Mouse (Mus musculus): ENCODE data around the gene Usp6nl.
A peak's percentile ranks its signal among the peaks of the same experiment; 100 is the strongest.

The Usp6nl gene

DNA sequence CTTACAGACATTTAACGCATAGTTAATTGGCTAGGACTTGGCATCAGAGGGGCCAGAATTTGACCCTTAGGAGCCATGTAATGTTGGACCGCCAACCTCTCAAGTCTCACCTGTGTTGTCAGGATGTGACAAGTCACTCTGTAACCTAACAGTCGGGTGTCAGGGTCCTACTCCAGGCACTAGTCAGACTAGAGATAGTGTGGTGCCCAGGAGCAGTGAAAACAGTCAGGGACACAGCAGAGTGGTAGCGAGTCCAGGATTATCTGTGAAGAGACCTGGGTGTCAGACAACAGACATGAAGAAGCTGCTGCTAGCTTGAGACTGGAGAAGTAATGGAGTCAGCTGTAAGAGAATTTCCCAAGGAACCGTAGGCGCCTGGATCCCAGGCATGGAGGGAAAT lies 45.0 kb downstream of the Usp6nl start:
- no peak for DNase-seq (ENCODE audit: low read depth, low spot score)

DNA sequence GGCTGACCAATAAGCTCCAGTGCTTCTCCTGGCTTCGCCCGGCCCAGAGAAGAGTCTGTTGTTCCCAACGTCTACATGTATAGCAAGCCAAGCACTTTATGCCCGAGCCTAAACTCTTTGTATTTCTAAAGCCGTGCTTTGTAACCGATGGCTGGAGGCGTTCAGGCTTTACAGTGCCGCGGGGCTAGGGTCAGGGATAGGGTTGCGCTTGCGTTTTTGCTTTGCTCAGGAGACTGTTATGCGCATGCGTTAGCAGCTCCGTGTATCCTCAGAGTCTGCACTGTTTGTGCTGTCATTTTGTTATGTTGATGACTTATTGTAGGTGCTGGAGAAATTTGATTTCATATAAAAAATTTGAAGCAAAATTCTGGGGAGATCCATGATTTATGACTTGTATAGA lies 51.7 kb downstream of the Usp6nl start:
- DNase-seq (ENCODE audit: low read depth, low spot score), result no peak

DNA sequence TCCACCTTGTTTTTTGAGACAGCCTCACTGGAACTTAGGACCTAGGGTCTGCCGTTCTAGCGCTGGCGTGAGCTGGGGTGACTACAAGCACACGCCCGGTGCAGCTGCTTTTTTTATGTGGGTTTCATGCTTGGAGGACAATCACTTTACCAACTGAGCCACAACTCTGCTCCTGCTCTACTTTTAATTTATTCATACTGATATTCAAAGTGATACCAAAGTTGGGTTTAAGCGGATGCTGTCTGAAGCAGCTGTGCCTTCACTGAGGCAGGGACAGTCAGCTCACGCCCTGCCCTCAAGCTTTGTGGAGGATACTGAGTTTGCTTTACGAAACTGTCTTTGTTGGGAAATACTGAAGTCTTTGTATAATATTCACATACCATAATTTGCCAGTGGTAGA lies 53.6 kb downstream of the Usp6nl start:
- no peak for DNase-seq (ENCODE audit: low read depth, low spot score)

DNA sequence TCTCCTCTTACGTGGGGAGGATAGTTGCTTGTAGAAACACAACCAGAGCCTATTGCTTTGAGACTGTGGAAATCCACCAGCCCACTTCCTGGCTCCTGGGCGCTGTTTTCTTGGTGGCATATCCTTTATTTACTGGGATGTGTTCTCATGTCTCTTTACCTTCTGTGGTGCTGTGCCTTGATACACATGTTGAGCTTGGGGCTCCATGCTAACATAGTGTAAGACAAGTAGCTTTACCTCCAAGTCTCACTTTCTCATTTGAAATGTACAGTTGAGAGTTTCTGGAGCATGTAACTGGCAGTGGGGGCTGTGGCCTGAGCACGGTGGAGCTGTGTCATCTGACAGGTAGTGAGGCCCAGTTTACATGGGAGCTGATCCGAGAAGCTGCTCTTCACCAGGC lies 54.5 kb downstream of the Usp6nl start:
- no peak for DNase-seq (ENCODE audit: low read depth, low spot score)

DNA sequence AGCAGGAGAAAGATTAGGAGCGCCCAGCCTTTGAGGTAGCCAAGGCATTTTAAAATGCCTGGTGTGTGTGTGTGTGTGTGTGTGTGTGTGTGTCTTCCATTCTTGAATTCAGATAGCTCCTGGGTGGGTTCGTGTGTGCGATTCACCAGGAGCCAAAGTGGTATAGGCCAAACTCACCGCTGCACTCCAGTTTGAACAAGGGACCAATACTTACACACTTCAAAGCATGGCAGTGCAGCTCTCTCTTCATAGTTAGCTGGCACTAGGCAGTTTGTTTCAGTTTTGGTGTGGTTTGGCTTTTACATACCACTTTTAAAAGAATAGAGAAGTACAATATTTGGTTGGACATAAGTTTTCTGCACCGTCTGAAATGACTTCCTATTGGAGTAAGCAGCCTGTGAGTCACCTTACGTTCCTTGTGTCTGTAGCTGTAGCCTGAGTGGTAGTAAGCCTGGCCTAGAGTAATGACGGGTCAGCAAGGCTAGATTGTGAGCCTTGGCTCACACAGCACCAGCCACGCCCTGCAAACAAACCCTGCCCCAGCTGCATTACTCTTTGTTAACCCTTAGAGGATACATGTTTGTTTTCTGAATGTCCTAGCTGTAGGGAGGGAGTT lies 56.2 kb downstream of the Usp6nl start:
- DNase-seq (ENCODE audit: low read depth, low spot score), result no peak

DNA sequence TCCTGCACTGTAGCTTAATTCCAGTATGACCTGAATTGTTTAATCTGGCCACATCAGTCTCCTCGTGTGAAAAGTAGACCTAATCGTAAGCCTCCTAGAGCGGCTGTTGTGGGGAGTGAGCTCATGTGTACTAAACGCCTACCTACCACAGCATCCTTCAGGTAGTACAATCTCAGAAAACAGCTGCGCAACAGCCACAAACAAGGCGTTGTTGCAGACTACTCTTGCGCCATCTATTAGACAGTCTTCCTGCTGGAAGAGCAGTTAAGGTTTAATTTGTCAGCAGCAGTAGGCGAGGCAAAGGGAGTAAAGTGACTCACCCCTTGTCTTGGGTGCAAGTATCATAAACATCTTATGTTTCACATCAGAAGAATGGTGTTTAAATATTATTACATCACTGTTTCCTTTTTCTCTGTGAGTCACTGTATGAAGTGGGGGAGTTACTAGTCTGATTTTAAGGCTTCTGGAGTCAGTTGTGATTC lies 57.3 kb downstream of the Usp6nl start:
- DNase-seq (ENCODE audit: low read depth, low spot score), result no peak

DNA sequence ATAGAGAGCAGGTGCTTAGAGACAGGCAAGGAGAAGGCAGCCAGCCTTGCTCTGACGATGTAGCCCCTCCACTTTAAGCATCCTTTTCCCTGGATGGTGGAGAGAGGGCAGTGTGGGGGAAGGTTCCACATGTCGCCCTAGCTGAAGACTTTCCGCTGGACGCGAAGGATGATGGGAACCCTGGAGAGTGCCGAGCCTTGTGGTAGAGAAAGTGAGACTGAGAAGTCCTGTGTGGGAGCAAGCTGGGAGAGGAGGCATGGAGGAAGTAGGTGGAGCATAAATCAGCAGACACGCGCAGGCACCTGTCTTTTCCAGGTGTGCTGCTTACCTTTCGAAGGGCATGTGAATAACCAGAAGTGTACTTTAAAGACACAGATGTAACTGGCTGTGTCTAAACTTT lies 57.9 kb downstream of the Usp6nl start:
- DNase-seq (ENCODE audit: low read depth, low spot score), result no peak

DNA sequence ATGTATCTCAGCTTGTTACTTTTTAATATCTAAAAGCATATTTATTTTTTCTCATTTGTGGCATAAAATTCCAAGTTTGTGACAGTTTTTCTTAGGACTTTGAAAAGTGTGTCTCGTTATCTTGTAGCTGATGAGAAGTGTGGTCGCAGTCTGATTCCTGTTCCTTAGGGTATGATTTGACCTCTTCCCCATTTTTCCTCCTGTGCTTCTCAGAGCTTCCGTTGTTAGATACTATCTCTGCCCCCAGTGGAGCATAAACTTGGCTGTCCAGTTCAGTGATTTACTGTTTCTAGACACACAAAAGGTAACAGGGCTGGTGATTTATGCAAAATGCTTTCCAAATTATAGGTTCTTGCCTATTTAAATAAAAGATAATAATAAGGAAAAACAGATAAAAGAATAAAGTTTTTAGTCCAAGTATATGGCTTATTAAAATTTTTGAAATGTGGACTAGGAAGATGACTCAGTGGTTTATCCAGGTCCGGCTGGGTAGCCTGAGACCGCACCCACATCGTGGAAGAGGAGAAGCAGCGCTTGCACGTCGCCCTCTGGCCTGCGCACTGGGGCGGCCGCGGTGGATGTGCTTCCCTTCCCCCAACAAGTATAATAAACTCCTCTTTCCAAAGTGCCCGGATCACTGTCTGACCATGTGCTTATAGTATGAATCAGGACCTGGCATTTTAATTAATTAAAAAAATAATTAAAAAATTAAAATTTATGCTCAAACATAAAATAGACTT lies 62.1 kb downstream of the Usp6nl start:
- DNase-seq (ENCODE audit: low read depth, low spot score), result no peak

DNA sequence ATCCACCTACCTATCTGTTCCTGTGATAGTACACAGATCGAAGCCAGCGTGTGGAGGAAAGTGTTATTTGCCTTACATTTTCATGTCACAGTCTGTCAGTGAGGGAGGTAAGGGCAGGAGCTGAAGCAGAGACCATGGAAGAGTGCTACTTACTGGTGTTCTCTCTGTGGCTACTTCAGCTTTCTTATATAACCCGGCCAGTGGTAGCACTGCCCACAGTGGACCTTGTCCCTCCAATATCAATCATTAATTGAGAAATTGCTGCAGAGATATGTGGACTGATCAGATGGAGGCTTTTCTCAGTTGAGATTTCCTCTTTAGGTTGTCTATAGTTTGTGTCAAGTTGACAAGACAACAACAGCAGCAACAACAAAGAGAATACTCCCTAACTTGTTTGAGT lies 66.7 kb downstream of the Usp6nl start:
- no peak for DNase-seq (ENCODE audit: low read depth, low spot score)

DNA sequence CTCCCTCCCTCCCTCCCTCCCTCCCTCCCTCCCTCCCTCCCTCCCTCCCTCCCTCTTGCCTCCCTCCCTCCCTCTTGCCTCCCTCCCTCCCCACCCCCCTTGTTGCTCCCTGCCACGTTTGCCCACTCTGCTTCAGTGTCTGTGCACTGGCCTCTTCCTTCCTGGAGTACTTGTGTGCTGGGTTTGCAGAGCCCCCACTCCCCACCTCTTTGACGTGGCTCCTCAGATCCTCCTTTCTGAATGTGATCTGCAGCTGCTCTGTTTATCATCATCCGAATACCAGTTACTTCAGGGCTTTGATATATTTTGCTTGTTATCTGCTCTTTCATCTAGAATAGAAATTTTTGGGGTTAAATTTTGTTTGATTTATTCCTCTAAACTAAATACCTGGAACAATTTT lies 68.8 kb downstream of the Usp6nl start:
- DNase-seq (ENCODE audit: low read depth, low spot score), result no peak

DNA sequence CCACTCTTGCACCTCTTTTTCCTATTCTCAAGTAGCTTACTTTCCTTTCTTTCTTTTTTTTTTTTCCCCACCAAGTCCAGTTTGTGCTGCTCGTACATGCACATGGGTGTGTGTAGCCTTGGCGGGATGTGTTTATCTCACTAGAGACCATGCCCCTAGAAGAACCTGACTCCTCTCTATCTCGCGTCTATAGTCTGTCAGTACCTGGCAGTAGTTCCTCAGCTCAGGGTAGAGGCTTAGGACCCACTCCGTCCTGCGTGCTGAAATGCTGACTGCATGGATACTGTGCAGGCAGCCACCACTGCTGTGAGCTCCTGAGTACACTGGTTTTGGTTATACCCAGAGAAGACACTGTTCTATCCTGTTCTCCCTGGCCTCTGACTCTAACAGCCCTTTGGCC lies 69.5 kb downstream of the Usp6nl start:
- no peak for DNase-seq (ENCODE audit: low read depth, low spot score)

DNA sequence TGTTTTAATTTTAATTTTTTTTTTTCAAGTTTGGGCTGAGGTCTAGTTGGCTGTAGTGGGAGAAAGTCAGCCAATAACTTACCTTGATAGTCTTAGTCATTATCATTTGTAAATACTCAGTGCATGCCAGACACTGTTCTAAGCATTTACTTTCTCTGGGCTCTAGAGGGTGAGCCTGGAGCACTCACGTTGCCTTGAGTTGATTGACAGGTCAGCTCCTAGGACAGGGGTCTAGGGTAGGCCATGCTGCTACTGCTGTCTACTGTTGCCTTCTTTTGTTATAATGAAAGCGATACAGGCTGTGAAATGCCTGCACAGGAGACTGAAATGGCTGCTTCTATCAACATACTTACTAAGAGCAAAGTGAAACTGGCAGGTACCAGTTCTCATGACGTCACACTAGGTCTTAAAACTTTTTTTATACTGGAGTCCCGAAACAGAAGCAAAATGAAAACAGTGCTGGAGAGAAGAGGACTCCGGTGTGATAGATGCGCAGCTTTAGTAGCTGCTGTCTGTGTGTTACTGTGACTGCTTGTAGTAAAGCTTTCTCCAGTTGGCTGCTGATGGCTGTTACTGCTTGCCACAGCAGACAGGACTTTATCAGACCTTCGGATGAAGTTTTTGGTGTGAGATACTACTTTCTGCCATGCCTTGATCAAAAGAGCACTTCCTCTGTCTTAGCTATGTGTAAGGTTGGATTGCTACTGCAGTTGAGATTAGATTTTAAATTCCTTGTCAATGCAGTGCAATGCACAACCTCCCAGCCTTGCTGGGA lies 73.6 kb downstream of the Usp6nl start:
- no peak for DNase-seq (ENCODE audit: low read depth, low spot score)

DNA sequence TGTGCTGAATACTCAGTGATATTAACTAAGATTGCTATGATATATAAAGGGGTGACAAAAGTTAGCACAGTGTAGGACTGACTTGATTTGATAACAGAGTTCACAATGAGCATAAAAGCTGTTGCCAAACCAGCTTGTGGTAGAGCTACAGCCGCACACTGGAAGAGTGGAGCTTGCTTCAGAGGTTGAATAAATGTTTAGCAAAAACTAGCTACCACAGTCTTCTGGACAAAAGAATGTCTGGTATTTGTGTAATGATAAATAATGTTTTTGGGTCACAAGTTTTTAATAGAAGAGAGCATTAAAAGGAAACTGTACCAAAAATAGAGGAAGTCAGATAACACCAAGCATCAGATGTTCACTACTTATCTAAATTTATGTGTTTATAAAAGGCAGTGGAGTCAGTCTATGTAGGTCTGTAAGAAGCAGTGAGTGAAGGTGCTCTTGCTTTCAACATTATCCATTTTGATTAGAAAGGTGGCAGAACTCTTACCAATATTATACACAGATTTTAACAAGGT lies 74.2 kb downstream of the Usp6nl start:
- no peak for DNase-seq (ENCODE audit: low read depth, low spot score)

DNA sequence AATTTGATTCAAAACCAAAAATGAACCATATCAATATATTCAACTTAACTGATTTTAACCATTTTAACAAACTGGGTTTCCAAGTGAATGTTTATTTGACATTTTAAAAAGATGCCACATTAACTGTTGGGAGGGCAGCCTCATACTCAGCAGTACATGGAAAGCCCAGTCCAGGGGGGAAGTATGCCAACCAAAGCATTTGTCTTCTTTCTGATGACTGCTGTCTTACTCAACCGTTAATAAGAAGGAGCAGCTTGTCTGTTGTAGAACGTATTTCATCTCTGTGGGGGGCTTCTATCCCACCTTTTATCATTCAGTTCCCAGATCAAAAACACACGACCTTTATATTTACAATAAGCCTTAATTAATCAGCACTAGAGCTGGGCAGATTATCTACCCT lies 74.7 kb downstream of the Usp6nl start:
- DNase-seq (ENCODE audit: low read depth, low spot score), result no peak

DNA sequence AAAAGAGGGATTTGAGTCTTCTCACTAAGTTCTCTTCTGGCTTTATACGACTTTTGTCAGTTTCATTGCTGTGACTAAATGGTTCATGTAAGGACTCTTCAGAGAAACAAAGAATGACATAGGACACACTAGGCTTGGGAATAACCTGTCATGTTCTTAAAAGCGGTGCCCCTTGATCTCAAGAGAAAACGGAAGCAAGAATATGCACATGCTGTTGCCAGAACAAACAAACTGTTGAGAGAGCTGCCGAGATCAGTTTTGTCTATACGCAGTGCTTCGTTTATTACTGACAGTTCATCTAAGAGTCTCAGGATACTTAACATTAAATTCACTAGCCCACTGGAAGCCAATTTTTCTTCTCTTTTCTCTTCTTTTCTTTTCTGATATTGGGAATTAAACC lies 76.4 kb downstream of the Usp6nl start:
- no peak for DNase-seq (ENCODE audit: low read depth, low spot score)

DNA sequence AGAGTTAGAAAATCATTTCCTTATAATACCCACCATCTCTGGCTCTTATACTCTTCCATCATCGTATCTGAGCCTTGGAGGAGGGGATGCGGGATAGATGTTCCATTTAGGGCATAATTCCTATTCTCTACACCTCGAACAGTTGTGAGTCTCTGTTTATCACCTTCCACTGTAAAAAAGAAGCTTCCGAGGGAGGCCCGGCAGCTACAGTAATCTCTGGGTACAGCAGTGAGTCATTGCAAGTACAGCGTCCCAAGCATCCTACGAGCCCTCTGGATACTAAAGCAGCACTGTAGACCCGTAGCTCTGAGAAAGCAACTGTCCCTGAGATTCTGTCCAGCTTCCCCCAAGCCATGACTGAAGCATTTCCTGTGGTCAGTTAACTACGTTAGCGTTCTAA lies 78.6 kb downstream of the Usp6nl start:
- no peak for DNase-seq (ENCODE audit: low read depth, low spot score)

DNA sequence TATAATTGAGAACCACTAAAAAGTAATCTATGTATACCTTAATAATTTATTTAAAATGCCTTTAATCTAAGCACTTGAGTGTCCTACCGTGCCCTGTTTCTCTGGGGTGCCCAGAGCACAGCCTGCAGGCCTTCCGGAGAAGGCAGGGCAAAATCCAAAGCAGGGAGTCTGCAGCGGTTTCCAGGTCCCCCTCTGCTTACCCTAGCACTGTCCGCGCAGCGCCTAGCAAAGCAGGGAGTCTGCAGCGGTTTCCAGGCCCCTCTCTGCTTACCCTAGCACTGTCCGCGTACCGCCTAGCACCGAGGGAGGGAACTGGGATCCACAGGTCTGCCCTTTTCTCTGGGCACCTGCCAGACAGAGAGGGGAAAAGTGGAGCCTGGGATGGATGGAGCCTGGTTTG lies 80.9 kb downstream of the Usp6nl start:
- peak; percentile 66 for DNase-seq (ENCODE audit: low read depth, low spot score)

DNA sequence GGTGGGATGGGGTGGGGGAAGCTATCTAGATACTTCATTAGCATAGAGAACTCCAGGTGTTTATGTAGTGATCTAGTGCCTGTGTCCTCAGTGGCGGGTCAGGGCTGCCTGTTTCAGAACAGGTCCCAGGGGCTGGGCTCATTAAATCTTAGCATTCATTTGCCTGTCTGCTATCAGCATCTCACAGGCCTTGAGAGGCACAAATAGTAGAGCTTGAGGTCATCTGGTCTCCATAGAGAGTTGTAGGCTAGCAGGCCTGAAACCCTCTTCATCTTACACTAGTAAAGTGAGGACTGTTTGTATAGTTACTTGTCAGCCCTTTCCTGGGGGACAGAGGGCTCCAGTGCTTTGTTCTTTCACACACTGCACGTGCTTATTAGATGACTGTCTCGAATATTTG lies 81.5 kb downstream of the Usp6nl start:
- no peak for DNase-seq (ENCODE audit: low read depth, low spot score)

DNA sequence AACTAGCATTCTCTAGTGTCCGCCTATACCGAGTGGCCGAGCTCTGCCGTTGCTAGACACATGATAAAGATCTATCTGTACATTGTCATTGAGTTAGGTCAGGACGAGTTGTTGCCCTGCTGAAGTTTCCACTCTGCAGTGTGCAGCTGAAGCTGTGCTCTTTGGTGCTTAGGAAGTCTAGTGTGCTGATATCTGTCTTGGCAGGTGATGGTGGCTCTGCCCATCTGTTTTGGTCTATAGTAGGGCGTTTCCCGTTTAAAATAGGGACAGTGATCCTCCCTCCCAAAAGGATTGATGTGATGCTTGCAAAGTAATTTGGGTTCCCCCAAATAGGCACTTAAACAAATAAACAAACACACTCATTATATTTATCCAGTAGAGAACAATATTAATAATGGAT lies 82.2 kb downstream of the Usp6nl start:
- DNase-seq (ENCODE audit: low read depth, low spot score), result no peak

DNA sequence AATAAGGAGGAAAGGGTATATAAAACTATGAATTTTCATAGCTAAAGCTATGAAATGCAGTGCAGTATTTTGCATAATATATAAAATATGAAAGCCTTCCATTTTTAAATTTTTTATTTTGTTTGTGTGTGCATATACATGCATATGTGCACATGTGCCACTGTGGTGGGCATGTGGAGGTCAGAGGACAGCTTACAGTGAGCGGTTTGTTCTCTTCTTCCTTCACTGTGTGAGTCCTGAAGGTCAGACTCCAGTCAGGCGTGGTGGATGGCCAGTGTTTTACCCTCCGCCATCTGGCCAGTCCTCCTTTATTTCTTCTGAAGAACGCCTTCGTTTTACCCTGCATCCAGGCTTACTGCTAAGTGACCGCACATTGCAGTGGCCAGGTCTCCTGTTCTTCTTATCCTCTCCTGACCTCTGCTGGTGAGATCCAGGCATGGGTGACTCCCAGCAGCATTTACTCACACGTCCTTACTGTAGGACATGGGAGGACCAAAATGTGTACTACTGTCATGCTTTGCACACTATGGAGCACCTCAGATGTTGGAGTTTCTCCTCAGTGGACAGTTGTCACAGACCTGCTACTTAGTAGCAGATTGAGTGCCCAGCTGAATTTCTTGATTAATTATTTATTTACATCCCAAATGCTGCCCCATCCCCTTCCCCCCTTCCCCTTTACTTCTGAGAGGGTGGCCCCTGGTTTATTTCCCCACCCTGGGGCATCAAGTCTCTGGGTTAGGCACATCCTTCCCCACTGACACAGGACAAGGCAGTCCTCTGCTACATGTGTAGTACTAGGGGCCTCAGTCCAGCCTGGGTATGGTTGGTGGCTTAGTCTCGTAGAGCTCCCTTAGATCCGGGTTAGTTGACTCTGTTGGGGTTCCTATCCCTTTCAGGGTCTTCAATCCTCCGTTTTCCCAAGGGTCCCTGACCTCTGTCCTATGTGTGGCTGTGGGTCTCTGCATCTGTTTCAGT lies 82.9 kb downstream of the Usp6nl start:
- peak; percentile 20 for DNase-seq (ENCODE audit: low read depth, low spot score)

DNA sequence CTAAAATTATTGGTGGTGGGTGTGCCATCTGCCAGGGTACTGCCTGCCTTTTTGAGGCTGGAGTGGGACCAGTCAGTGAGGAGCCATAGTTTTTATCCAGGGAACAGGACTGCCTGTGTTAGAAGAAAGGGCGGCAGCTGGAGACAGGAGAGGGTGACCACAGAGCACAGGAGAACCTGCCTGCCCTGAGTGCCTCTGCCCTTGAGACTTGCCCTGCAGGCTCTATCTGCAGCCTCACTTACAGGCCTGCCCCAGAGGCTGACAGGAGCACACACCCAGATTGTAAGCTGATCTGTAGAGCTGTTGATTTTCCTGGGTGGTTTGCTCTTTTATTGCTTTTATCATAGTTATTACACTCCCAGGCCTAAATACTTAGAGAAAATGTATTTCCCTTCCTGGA lies 85.2 kb downstream of the Usp6nl start:
- no peak for DNase-seq (ENCODE audit: low read depth, low spot score)
